Mouse (Mus musculus) hindbrain, embryonic 12.5 days (tissue): ENCODE results near the gene Kti12. TPM values are rescaled to one million over a fixed set of nuclear protein-coding genes. Genes with fewer than 3 reads are reported as not detected.

Experiments
- ATAC-seq: fragments of 200-750 bp; cut with Nextera tagmentation; 2 replicates; pipeline ENCODE4 v1.8.0; 2017; ENCODE audit warnings: moderate TSS enrichment; ENCODE audit not compliant: low FRiP score
- H3K27ac ChIP-seq: fragments of 300-500 bp; sonication (generic); 2 replicates; pipeline ENCODE4 v1.5.1; 2016; ENCODE audit warnings: mild to moderate bottlenecking
- H3K27me3 ChIP-seq: fragments of 300-500 bp; sonication (generic); 2 replicates; pipeline ENCODE4 v1.6.1; 2016; ENCODE audit warnings: mild to moderate bottlenecking
- H3K36me3 ChIP-seq: fragments of 300-500 bp; sonication (generic); 2 replicates; pipeline ENCODE4 v1.6.1; 2016; ENCODE audit warnings: mild to moderate bottlenecking
- H3K4me1 ChIP-seq: fragments of 300-500 bp; sonication (generic); 2 replicates; pipeline ENCODE4 v1.6.1; 2016
- H3K4me2 ChIP-seq: fragments of 300-500 bp; sonication (generic); replicated peaks from 2 replicates; pipeline ENCODE4 v1.6.1; 2016; ENCODE audit warnings: mild to moderate bottlenecking
- H3K4me3 ChIP-seq: fragments of 300-500 bp; sonication (generic); 2 replicates; pipeline ENCODE4 v1.5.1; 2016; ENCODE audit warnings: mild to moderate bottlenecking
- H3K9ac ChIP-seq: fragments of 300-500 bp; sonication (generic); 2 replicates; pipeline ENCODE4 v1.6.1; 2016; ENCODE audit warnings: mild to moderate bottlenecking, moderate library complexity
- H3K9me3 ChIP-seq: fragments of 300-500 bp; sonication (generic); replicated peaks from 2 replicates; pipeline ENCODE4 v1.6.1; 2016; ENCODE audit warnings: mild to moderate bottlenecking
- WGBS: fragments of 180-500 bp; shearing (Covaris S2); methylation state at CpG from one replicate; pipeline ENCODE4 v1.1.7; 2016; 5-methylcytosine and 5-hydroxymethylcytosine counted together
- polyA plus RNA-seq: library from polyadenylated mRNA; unstranded; fragments of >200 nt; fragmentation: Nextera tagmentation; extraction: Ambion mirVana; gene quantifications from 2 replicates; pipeline ENCODE4 v1.2.1, GENCODE M21; 2016

The Kti12 gene
- polyA plus RNA-seq = 37.0 and 39.8 TPM in 2 replicates

- under 1% methylated on average over 76 of the region's 77 CpGs for WGBS
These were observed at the start of gene Kti12 for GRCm38 (mm10) chr4:108847715-108848504. TSS of gene Kti12 (plus strand) at chr4:108847785.

DNA sequence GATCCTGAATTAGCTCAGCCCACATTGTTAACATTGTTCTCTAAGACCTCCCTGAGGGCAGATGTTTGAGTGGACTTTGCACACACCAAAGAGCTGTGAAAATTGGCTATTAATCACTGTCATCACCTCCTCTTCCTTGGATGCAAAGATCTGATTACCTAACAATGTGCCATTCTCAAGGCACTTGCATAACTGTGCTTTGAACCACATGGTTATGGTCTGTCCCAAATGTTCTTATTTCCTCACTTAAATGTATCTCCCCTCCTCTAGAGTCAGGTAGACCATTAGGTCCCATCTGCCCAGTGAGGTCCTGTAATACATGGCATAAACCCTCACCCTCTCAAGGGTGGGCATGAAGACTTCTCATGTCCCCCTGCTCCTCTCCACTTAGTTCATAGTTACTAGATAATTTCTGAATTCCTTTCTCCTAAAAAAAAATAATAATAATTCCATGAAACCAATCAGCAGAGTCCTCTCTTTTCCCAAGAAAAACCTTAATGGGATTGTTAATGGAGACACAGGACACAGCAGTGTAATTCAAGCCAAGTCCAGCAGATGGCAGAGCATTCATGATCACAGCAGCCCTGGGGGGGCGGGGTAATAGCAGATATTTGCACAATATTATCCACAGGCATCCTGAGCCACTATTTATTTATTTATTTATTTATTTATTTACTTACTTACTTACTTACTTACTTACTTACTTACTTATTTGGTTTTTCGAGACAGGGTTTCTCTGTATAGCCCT, 49.3 kb upstream of the Kti12 start:
- WGBS = 58% methylated on average over 2 of the region's 2 CpGs
- no peaks in the 10 kb centered on the region for H3K9me3 ChIP-seq
- H3K27me3 ChIP-seq = no peaks in the 10 kb centered on the region
- H3K4me3 ChIP-seq = no peak overlapping the region
- H3K4me2 ChIP-seq = no peak overlapping the region
- no peak; the same call in 1 of the 2 replicates for ATAC-seq
- H3K9ac ChIP-seq = no peak overlapping the region
- H3K36me3 ChIP-seq = no peaks in the 10 kb centered on the region
- H3K4me1 ChIP-seq = 0 out of 2 replicates have a peak, but pooled peaks cover 4% of the 10 kb centered on the region
- no peak overlapping the region for H3K27ac ChIP-seq

More at GRCm38 (mm10) chr4:108847715-108848504, at the start of gene Kti12:
- peaks cover 21% of the 10 kb centered on the region for H3K4me1 ChIP-seq
- H3K9ac ChIP-seq = peak within 1 kb of the TSS; percentile 87
- peak; percentile 87 for ATAC-seq
- H3K4me3 ChIP-seq = peak within 1 kb of the TSS; percentile 97
- H3K27me3 ChIP-seq = no peaks in the 10 kb centered on the region
- peak within 1 kb of the TSS; percentile 98 for H3K4me2 ChIP-seq
- no peaks in the 10 kb centered on the region for H3K36me3 ChIP-seq
- peak within 1 kb of the TSS; percentile 89 for H3K27ac ChIP-seq
- H3K9me3 ChIP-seq = no peaks in the 10 kb centered on the region

DNA sequence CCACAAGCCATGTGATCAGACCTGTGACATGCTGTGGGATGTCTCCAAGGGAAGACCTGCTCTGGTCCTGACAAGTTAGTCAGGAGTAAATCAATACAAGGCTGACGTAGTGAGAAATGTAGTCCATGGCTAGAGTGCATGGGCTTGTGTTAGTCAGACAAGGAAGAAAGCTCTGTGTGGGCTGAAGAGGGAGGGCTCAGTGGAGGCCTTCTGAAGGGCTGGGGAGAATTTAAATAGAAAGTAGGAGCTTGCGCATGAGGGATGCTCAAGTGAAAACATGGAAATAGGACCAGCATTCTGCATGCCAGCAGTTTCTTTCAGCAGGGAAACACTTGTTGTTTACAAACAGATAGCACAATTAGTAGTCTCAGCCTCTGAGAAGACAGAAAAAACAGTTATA, 44.0 kb upstream of the Kti12 start:
- 85% methylated on average over 2 of the region's 2 CpGs for WGBS
- no peaks in the 10 kb centered on the region for H3K36me3 ChIP-seq
- H3K4me1 ChIP-seq = no peaks in the 10 kb centered on the region
- no peak overlapping the region for H3K4me3 ChIP-seq
- no peaks in the 10 kb centered on the region for H3K27me3 ChIP-seq
- H3K9me3 ChIP-seq = no peaks in the 10 kb centered on the region
- ATAC-seq = no peak
- H3K27ac ChIP-seq = no peak overlapping the region
- H3K9ac ChIP-seq = no peak overlapping the region
- no peak overlapping the region for H3K4me2 ChIP-seq

GRCm38 (mm10) chr4:108811142-108811541, 36.4 kb upstream of the Kti12 start:
- no peak overlapping the region for H3K9ac ChIP-seq
- H3K27ac ChIP-seq = no peak overlapping the region
- H3K27me3 ChIP-seq = no peaks in the 10 kb centered on the region
- whole genome bisulfite sequencing = 63% methylated on average over 4 of the region's 4 CpGs
- peaks cover 7% of the 10 kb centered on the region; the same call in 1 of the 2 replicates for H3K36me3 ChIP-seq
- no peak overlapping the region for H3K4me3 ChIP-seq
- ATAC-seq = no peak
- no peaks in the 10 kb centered on the region for H3K9me3 ChIP-seq
- H3K4me1 ChIP-seq = 0 out of 2 replicates have a peak, but pooled peaks cover 3% of the 10 kb centered on the region
- H3K4me2 ChIP-seq = no peak overlapping the region

DNA sequence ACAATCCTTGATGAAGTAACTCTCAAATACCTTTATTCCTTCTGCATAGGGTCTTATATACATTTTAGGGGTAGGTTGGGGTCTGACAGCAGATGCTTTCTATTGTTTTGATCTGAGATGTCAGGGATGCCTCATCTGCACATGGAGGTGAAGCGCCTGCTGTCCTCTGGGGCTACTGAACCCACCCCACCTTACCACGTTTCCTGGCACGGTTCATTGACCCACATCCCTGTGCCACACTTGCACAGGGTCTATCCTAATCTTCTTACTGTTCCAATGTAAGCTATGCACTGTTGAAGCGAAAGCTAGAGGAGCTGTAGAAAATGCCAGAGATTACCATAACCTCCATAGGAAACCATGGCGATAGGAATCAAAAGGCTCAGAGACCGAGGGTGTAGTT, 36.0 kb upstream of the Kti12 start:
- no peak overlapping the region for H3K4me2 ChIP-seq
- H3K4me3 ChIP-seq = no peak overlapping the region
- ATAC-seq = no peak
- 73% methylated on average over 6 of the region's 6 CpGs for WGBS
- peaks cover 7% of the 10 kb centered on the region; the same call in 1 of the 2 replicates for H3K36me3 ChIP-seq
- H3K27me3 ChIP-seq = no peaks in the 10 kb centered on the region
- no peak overlapping the region for H3K9ac ChIP-seq
- no peaks in the 10 kb centered on the region for H3K9me3 ChIP-seq
- H3K4me1 ChIP-seq = 0 out of 2 replicates have a peak, but pooled peaks cover 3% of the 10 kb centered on the region
- no peak overlapping the region for H3K27ac ChIP-seq

- Histone ChIP-seq H3K4me1 (no peaks in the 10 kb centered on the region), H3K36me3 (peaks cover 68% of the 10 kb centered on the region), H3K9me3 (no peaks in the 10 kb centered on the region), H3K9ac (no peak overlapping the region), H3K4me3 (no peak overlapping the region), H3K27me3 (no peaks in the 10 kb centered on the region), H3K27ac (no peak overlapping the region), H3K4me2 (no peak overlapping the region)
- no peak for ATAC-seq
- WGBS = 98% methylated on average over 3 of the region's 3 CpGs
These were observed 21.9 kb upstream of the Kti12 start for GRCm38 (mm10) chr4:108825677-108826076.

DNA sequence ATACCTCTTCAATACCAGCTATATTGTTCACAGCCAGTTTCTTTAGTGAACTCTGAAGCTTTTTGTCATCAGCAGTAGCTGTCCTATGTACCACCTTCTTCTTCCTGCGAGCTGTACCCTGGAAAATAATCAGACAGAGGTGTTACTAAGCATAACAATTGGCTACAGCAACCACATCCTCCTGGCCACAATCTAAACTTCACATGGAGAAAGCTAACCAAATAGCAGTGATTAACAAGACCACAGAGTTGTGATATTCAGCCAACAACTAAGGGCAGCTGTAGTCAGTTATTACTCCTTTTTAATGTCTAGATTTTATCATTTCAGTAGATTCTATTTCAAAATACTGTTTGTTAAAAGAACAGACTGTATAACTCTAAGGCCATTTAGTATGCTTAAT, 21.5 kb upstream of the Kti12 start:
- 89% methylated on average over 1 of the region's 1 CpGs for WGBS
- peaks cover 63% of the 10 kb centered on the region for H3K36me3 ChIP-seq
- no peaks in the 10 kb centered on the region for H3K9me3 ChIP-seq

DNA sequence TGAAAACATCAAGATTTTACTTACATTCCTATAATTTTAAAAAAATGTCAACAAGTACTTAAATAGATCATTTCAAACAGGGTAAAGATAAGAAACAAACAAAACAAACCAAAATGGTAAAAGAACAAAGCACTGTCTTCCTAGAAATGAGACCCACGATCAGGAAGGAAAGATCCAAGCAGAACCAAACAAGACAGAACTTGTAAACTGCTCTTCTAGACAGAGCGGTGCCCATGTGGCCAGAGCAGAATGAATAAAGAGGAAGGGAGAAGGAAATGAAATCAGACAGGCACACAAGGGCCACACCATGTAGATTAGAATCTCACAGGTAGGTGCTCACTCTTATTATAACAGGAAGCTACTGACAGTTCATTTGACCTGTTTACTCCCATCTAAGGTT, 20.9 kb upstream of the Kti12 start:
- H3K9ac ChIP-seq = no peak overlapping the region

More for the DNA sequence above, 21.5 kb upstream of the Kti12 start:
- H3K27ac ChIP-seq = no peak overlapping the region
- H3K9ac ChIP-seq = no peak overlapping the region
- no peaks in the 10 kb centered on the region for H3K27me3 ChIP-seq
- no peak for ATAC-seq
- no peak overlapping the region for H3K4me3 ChIP-seq
- H3K4me1 ChIP-seq = 0 out of 2 replicates have a peak, but pooled peaks cover 4% of the 10 kb centered on the region
- H3K4me2 ChIP-seq = no peak overlapping the region

DNA sequence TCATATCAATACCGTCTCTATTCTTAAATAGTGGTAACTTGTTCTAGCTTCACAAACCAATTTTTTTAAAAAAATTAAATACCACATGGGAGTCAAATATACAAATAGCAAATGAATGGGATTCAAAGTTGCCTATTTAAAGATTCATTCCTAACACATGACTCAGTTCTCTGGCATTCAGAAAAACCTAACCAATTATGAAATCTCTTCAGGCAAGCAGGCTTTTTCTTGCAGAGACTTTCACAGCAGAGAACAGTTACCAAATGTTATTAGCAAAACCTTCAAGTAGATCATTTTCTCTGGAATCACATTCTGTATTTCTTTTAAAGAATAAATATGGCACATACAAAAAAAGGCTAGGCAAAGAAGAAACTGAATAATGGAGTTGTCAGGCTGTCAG, 16.9 kb upstream of the Kti12 start:
- Histone ChIP-seq H3K4me3 (no peak overlapping the region), H3K27me3 (no peaks in the 10 kb centered on the region), H3K9me3 (no peaks in the 10 kb centered on the region), H3K9ac (no peak overlapping the region), H3K27ac (no peak overlapping the region), H3K4me2 (0 out of 2 replicates have a peak overlapping the region, but pooled peaks have one; percentile 84), H3K4me1 (peaks cover 20% of the 10 kb centered on the region), H3K36me3 (peaks cover 27% of the 10 kb centered on the region)
- no peak for ATAC-seq
- WGBS = 78% methylated on average over 1 of the region's 1 CpGs

More for the DNA sequence above, 20.9 kb upstream of the Kti12 start:
- no peak for ATAC-seq
- whole genome bisulfite sequencing = 94% methylated on average over 2 of the region's 2 CpGs
- no peak overlapping the region for H3K4me2 ChIP-seq
- H3K27me3 ChIP-seq = no peaks in the 10 kb centered on the region
- H3K27ac ChIP-seq = no peak overlapping the region
- H3K4me1 ChIP-seq = peaks cover 5% of the 10 kb centered on the region
- H3K36me3 ChIP-seq = peaks cover 60% of the 10 kb centered on the region
- H3K4me3 ChIP-seq = no peak overlapping the region
- no peaks in the 10 kb centered on the region for H3K9me3 ChIP-seq

DNA sequence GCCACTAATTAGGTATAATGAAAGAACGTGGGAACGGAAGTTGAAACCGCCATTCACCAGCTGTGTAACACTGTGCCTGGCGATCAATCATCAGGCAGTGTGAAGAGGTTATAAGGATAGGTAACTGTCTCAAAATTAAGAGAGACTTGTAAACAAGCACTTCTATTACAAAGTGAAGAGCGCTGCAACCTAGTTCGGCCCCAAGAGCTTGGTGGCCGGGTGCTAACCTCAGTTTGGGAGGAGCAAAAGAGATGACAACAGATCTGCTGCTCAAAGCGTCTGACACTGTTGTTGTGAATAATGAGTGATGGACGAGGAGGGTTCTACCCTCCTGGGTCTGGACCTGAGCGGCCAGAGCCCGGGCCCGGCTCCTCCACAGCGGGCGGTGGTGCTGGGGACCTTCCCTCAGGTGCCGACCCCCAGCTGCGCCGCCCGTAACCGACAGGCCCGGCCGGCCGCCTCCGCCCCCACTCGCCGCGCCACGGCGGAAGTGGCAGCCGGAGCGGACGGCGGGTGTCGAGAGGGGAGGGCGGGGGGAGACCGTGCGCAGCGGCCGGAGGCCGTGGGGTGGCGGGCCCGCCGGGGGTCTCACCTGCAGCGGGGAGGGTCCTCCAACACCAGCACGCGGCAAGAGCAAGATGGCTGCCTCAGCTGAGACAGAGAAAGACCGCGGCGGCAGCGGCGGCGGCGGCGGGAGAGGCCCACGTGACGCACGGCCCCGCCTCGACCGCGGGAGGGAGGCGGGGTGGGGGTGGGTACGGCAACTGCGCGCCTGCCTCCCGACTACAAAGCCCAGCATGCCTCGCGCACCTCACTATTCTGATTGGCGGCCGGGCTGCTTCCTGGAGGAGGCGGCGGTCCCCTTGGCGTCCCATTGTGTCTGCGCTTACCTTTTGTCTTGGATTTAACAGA, 14.4 kb upstream of the Kti12 start, which contains the start of gene Btf3l4:
Gene Btf3l4 (minus strand): TSS at position 699 of the 912 bp plus-strand sequence.
- Histone ChIP-seq H3K36me3 (peaks cover 14% of the 10 kb centered on the region), H3K4me1 (peaks cover 32% of the 10 kb centered on the region), H3K4me3 (peak within 1 kb of the TSS; percentile 88), H3K27ac (peak within 1 kb of the TSS; percentile 99), H3K4me2 (peak within 1 kb of the TSS; percentile 84), H3K9ac (peak within 1 kb of the TSS; percentile 97), H3K9me3 (no peaks in the 10 kb centered on the region), H3K27me3 (no peaks in the 10 kb centered on the region)
- under 1% methylated on average over 55 of the region's 73 CpGs for WGBS
- ATAC-seq = peak; percentile 94

DNA sequence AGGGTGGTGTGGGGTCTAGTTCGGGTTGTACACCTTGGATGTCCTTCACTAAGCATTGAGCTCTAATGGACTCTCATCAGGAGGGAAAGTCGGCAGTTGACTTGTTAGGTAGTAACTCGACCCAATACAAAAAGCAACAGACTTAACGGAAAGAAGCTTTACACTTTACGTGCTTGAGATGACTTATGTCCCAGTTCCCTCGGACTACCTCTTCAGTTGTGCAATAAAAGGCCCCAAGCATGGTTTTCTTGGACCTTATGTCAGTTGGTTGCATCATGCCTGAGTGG, 13.8 kb upstream of the Kti12 start:
- Histone ChIP-seq H3K4me3 (peak overlapping the region; percentile 88), H3K4me1 (peaks cover 32% of the 10 kb centered on the region), H3K4me2 (peak overlapping the region; percentile 84), H3K27me3 (no peaks in the 10 kb centered on the region), H3K9me3 (no peaks in the 10 kb centered on the region), H3K9ac (peak overlapping the region; percentile 97), H3K36me3 (peaks cover 17% of the 10 kb centered on the region), H3K27ac (peak overlapping the region; percentile 99)
- WGBS = 0% methylated on average over 6 of the region's 6 CpGs
- no peak for ATAC-seq
